Mouse (Mus musculus): ENCODE data around the gene Prkab2. TPM values are rescaled to one million over a fixed set of nuclear protein-coding genes. Genes with fewer than 3 reads are reported as not detected.

Gene Prkab2
- polyA plus RNA-seq, 1 experiment from 2014 or later = 16.9 TPM

DNA sequence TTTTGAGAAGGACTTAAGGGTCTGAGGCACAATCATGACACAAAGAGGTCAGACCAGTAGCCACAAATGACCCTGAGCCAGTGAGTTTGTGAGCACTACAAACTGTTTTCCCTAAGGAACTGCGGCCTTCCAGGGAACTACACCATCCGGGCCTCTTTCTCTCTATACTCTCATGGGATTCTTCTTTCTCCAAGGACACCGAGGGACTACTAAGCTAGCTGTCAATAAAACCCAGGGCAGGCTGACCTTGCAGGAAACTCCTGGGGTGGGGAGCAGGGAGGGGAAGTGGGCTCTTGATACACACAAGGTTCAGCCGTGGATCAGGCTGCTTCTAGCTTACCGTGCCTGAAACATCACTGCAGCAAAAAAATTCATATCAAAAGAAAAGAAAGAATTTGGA, 52.9 kb downstream of the Prkab2 start:
- no peak overlapping the region for H3K27ac ChIP-seq (ENCODE audit: low read length)
- no peak for ATAC-seq

DNA sequence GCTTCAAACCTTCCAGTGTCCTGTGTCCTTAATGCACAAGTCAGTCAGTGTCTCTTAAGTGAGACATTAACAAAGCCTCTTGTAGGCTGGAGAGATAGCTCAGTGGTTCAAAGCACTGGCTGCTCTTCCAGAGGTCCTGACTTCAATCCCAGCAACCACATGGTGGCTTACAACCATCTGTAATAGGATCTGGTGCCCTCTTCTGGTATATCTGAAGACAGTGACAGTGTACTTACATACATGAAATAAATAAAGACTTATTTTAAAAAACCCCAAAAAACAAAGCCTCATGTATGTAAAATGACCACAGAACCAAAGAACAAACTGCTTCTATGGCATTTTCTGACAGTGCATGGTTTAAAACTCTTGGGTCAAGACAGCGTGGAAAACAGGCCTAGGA, 57.9 kb downstream of the Prkab2 start:
- 87% methylated on average over 1 of the region's 1 CpGs for WGBS
- H3K4me2 ChIP-seq (ENCODE audit: low read length) = no peak overlapping the region
- no peaks in the 10 kb centered on the region for H3K9me3 ChIP-seq (replicated peaks; ENCODE audit: control insufficient read depth, low read length, poor library complexity, severe bottlenecking)
- H3K4me1 ChIP-seq (ENCODE audit: control insufficient read depth, insufficient read depth, low read length) = no peaks in the 10 kb centered on the region
- no peak overlapping the region for H3K4me3 ChIP-seq (ENCODE audit: low read depth, low read length)
- no peak for ATAC-seq
- peaks cover 37% of the 10 kb centered on the region for H3K36me3 ChIP-seq (ENCODE audit: control insufficient read depth, insufficient read depth, low read length)
- H3K27me3 ChIP-seq (ENCODE audit: control insufficient read depth, insufficient read depth, low read depth, low read length) = no peaks in the 10 kb centered on the region
- no peak overlapping the region for H3K27ac ChIP-seq (ENCODE audit: low read length)
- H3K9ac ChIP-seq (ENCODE audit: low read depth, low read length) = no peak overlapping the region

More for the DNA sequence above, 52.9 kb downstream of the Prkab2 start:
- no peaks in the 10 kb centered on the region for H3K27me3 ChIP-seq (ENCODE audit: control insufficient read depth, insufficient read depth, low read depth, low read length)
- H3K9me3 ChIP-seq (replicated peaks; ENCODE audit: control insufficient read depth, low read length, poor library complexity, severe bottlenecking) = no peaks in the 10 kb centered on the region
- peaks cover 27% of the 10 kb centered on the region; the same call in 1 of the 2 replicates for H3K36me3 ChIP-seq (ENCODE audit: control insufficient read depth, insufficient read depth, low read length)
- no peak overlapping the region for H3K9ac ChIP-seq (ENCODE audit: low read depth, low read length)
- H3K4me1 ChIP-seq (ENCODE audit: control insufficient read depth, insufficient read depth, low read length) = no peaks in the 10 kb centered on the region
- no peak overlapping the region for H3K4me2 ChIP-seq (ENCODE audit: low read length)
- 79% methylated on average over 5 of the region's 5 CpGs for WGBS
- H3K4me3 ChIP-seq (ENCODE audit: low read depth, low read length) = no peak overlapping the region

DNA sequence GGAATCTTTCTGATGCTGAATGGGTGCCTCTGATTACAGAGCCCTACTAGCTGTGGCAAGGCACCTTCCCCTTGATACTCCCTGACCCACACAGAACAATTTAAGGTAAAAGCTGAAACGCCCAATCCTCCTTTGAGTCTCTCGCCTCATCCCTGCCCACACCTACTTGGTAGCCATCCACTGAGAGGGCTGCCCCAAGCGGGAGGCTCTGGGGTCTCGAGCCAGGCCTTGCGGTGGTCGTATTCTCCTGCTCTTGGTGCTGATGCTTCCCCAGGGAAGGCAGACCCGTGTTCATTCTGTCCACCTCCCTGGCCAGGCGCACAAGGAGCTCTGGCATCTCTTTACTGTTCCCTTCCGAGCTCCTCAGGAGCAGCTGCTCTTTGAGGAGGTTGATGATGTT, 61.1 kb downstream of the Prkab2 start:
- 89% methylated on average over 9 of the region's 9 CpGs for WGBS
- Histone ChIP-seq H3K9ac (ENCODE audit: low read depth, low read length) (no peak overlapping the region), H3K36me3 (ENCODE audit: control insufficient read depth, insufficient read depth, low read length) (peaks cover 36% of the 10 kb centered on the region), H3K4me2 (ENCODE audit: low read length) (no peak overlapping the region), H3K4me3 (ENCODE audit: low read depth, low read length) (no peak overlapping the region), H3K27me3 (ENCODE audit: control insufficient read depth, insufficient read depth, low read depth, low read length) (no peaks in the 10 kb centered on the region), H3K27ac (ENCODE audit: low read length) (no peak overlapping the region), H3K9me3 (replicated peaks; ENCODE audit: control insufficient read depth, low read length, poor library complexity, severe bottlenecking) (no peaks in the 10 kb centered on the region; the same call in 1 of the 2 replicates), H3K4me1 (ENCODE audit: control insufficient read depth, insufficient read depth, low read length) (no peaks in the 10 kb centered on the region)
- ATAC-seq = no peak

Small RNAs within 50 kb of the gene (microRNA-seq; reads per million reads assigned to microRNA genes)
- gene Mir7225 = not detected

Other genes starting within 250 kb of the Prkab2 start
- gene Olfr1402, start 236.2 kb upstream of the Prkab2 start, polyA plus RNA-seq (2015; fragmentation: Nextera tagmentation; extraction: Ambion mirVana) = not detected in 2 replicates
- 4.4 and 4.7 TPM in 2 replicates for gene Chd1l, start 48.0 kb upstream of the Prkab2 start, polyA plus RNA-seq (2015; fragmentation: Nextera tagmentation; extraction: Ambion mirVana)
- 0.46 and 0.70 TPM in 2 replicates for gene Fmo5, start 29.4 kb upstream of the Prkab2 start, polyA plus RNA-seq (2015; fragmentation: Nextera tagmentation; extraction: Ambion mirVana)
- not detected in 2 replicates for gene Gm17651, start 16.5 kb downstream of the Prkab2 start, polyA plus RNA-seq (2015; fragmentation: Nextera tagmentation; extraction: Ambion mirVana)
- gene Pde4dip, start 230.5 kb downstream of the Prkab2 start, polyA plus RNA-seq (2015; fragmentation: Nextera tagmentation; extraction: Ambion mirVana) = 67.5 and 75.5 TPM in 2 replicates
- gene Sec22b, start 243.0 kb downstream of the Prkab2 start, polyA plus RNA-seq (2015; fragmentation: Nextera tagmentation; extraction: Ambion mirVana) = 86.9 and 94.8 TPM in 2 replicates